Mouse (Mus musculus): Measurements from ENCODE around the gene 3100002H09Rik. TPM values are rescaled to one million over a fixed set of nuclear protein-coding genes. Genes with fewer than 3 reads are reported as not detected.

3100002H09Rik gene
- total and polyA plus RNA-seq, 2 experiments, result not detected

DNA sequence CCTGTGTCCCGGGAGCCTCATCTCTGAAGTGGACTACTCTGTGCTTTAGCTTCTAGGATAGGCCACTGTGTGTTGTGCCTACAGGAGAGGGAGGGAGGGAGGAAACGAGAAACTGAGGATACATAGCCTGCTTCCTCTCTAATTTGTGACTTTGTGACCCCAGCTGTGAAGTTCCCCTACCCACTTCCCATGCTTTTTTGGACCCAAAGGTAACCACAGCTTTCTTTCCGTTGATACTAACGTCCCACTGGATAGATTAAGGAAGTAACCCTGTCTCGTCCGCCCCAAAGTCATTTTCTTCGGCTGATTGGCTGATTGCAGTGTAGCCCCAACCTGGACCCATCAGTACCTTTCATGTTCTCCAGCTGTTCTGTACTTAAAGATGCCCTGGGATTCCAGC, 29.9 kb downstream of the 3100002H09Rik start:
- H3K27ac ChIP-seq (replicated peaks; ENCODE audit: insufficient read depth, low read depth, low read length), result no peak overlapping the region
- H3K79me2 ChIP-seq (ENCODE audit: control insufficient read depth, insufficient read depth, low read length), result no peaks in the 10 kb centered on the region
- no peak overlapping the region for H3K4me3 ChIP-seq (ENCODE audit: insufficient read depth, low read depth, low read length)
- 71% methylated on average over 7 of the region's 7 CpGs for WGBS
- TF ChIP-seq POLR2A (IDR thresholded peaks at IDR 0.05; ENCODE audit: extremely low read depth, insufficient read depth, low read length) (no peak), CTCF (IDR thresholded peaks at IDR 0.05; ENCODE audit: low read depth, low read length) (no peak)
- no peak overlapping the region for H3K9ac ChIP-seq (ENCODE audit: low read depth, low read length)
- no peaks in the 10 kb centered on the region for H3K27me3 ChIP-seq (ENCODE audit: control insufficient read depth, insufficient read depth, low read length)
- no peaks in the 10 kb centered on the region for H3K36me3 ChIP-seq (ENCODE audit: control insufficient read depth, insufficient read depth, low read length)
- no peaks in the 10 kb centered on the region for H3K4me1 ChIP-seq (ENCODE audit: control insufficient read depth, insufficient read depth, low read length)
- no peak for DNase-seq (ENCODE audit: extremely low read depth, low read depth, low spot score)

DNA sequence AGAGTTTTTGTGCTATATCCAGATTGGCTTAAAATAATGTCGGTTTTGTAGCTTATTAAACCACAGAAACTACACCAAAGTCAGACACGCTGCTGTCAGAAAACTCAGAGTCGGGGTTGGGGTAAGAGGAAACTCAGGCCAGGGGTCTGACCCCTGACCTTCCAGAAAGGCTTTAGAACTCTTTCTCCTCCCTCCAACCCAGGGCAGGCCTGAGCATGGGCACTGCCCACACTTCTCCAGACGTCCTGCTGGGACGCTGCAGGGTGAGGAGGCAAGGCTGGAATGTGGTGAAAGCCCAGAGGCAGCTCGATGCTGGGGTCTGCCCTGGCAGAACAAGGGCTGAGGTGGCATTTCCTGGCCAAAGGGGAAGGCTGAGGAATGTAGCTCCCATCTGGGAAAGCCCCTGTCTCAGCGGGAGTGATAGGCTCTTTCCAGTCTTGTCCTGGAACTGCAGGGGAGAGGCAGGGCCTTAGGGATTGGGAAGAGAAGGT, 34.6 kb downstream of the 3100002H09Rik start:
- no peak for DNase-seq (ENCODE audit: extremely low read depth, low read depth, low spot score)
- Histone ChIP-seq H3K79me2 (ENCODE audit: control insufficient read depth, insufficient read depth, low read length) (no peaks in the 10 kb centered on the region), H3K4me1 (ENCODE audit: control insufficient read depth, insufficient read depth, low read length) (no peaks in the 10 kb centered on the region), H3K27me3 (ENCODE audit: control insufficient read depth, insufficient read depth, low read length) (no peaks in the 10 kb centered on the region), H3K27ac (replicated peaks; ENCODE audit: insufficient read depth, low read depth, low read length) (no peak overlapping the region), H3K9ac (ENCODE audit: low read depth, low read length) (no peak overlapping the region), H3K36me3 (ENCODE audit: control insufficient read depth, insufficient read depth, low read length) (no peaks in the 10 kb centered on the region), H3K4me3 (ENCODE audit: insufficient read depth, low read depth, low read length) (no peak overlapping the region)
- TF ChIP-seq POLR2A (IDR thresholded peaks at IDR 0.05; ENCODE audit: extremely low read depth, insufficient read depth, low read length) (no peak), CTCF (IDR thresholded peaks at IDR 0.05; ENCODE audit: low read depth, low read length) (no peak)
- WGBS, result 15% methylated on average over 7 of the region's 7 CpGs

GRCm38 (mm10) chr4:124575269-124575954, 35.2 kb downstream of the 3100002H09Rik start:
- no peak for DNase-seq (ENCODE audit: extremely low read depth, low read depth, low spot score)
- Histone ChIP-seq H3K4me1 (ENCODE audit: control insufficient read depth, insufficient read depth, low read length) (no peaks in the 10 kb centered on the region), H3K27me3 (ENCODE audit: control insufficient read depth, insufficient read depth, low read length) (no peaks in the 10 kb centered on the region), H3K27ac (replicated peaks; ENCODE audit: insufficient read depth, low read depth, low read length) (no peak overlapping the region), H3K36me3 (ENCODE audit: control insufficient read depth, insufficient read depth, low read length) (no peaks in the 10 kb centered on the region), H3K79me2 (ENCODE audit: control insufficient read depth, insufficient read depth, low read length) (no peaks in the 10 kb centered on the region), H3K9ac (ENCODE audit: low read depth, low read length) (no peak overlapping the region), H3K4me3 (ENCODE audit: insufficient read depth, low read depth, low read length) (no peak overlapping the region)
- 3% methylated on average over 61 of the region's 61 CpGs for WGBS
- TF ChIP-seq CTCF (IDR thresholded peaks at IDR 0.05; ENCODE audit: low read depth, low read length), result no peak

DNA sequence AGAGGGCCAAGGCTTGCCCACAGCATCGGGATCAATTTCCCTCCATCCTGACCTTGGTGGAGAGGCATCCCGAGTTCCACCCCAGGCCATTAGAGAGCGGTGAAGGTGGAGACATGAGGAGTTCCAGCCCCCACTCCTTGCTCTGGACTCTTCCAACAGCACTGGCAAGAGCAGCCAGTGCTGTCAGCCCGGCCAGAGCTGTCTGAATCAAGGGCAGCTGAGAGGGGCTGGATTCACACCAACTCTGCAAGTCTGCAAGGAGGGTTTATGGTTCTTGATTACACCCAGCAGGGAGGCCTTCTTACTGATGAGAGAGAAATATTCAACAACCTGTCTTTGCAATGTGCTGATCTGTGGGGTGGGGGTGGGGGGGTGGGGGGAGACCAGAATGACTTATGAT, 37.0 kb downstream of the 3100002H09Rik start:
- no peak for DNase-seq (ENCODE audit: extremely low read depth, low read depth, low spot score)
- H3K27ac ChIP-seq (replicated peaks; ENCODE audit: insufficient read depth, low read depth, low read length), result no peak overlapping the region
- H3K9ac ChIP-seq (ENCODE audit: low read depth, low read length), result no peak overlapping the region
- no peaks in the 10 kb centered on the region for H3K79me2 ChIP-seq (ENCODE audit: control insufficient read depth, insufficient read depth, low read length)
- H3K4me3 ChIP-seq (ENCODE audit: insufficient read depth, low read depth, low read length), result no peak overlapping the region
- TF ChIP-seq CTCF (IDR thresholded peaks at IDR 0.05; ENCODE audit: low read depth, low read length) (no peak), POLR2A (IDR thresholded peaks at IDR 0.05; ENCODE audit: extremely low read depth, insufficient read depth, low read length) (no peak)
- H3K4me1 ChIP-seq (ENCODE audit: control insufficient read depth, insufficient read depth, low read length), result no peaks in the 10 kb centered on the region
- 48% methylated on average over 4 of the region's 4 CpGs for WGBS
- H3K36me3 ChIP-seq (ENCODE audit: control insufficient read depth, insufficient read depth, low read length), result no peaks in the 10 kb centered on the region
- no peaks in the 10 kb centered on the region for H3K27me3 ChIP-seq (ENCODE audit: control insufficient read depth, insufficient read depth, low read length)

- no peak for TF ChIP-seq POLR2A (IDR thresholded peaks at IDR 0.05; ENCODE audit: extremely low read depth, insufficient read depth, low read length)
- no peak for TF ChIP-seq CTCF (IDR thresholded peaks at IDR 0.05; ENCODE audit: low read depth, low read length)
- Histone ChIP-seq H3K27me3 (ENCODE audit: control insufficient read depth, insufficient read depth, low read length) (no peaks in the 10 kb centered on the region), H3K4me1 (ENCODE audit: control insufficient read depth, insufficient read depth, low read length) (no peaks in the 10 kb centered on the region), H3K27ac (replicated peaks; ENCODE audit: insufficient read depth, low read depth, low read length) (no peak overlapping the region), H3K36me3 (ENCODE audit: control insufficient read depth, insufficient read depth, low read length) (no peaks in the 10 kb centered on the region), H3K4me3 (ENCODE audit: insufficient read depth, low read depth, low read length) (no peak overlapping the region), H3K9ac (ENCODE audit: low read depth, low read length) (no peak overlapping the region), H3K79me2 (ENCODE audit: control insufficient read depth, insufficient read depth, low read length) (no peaks in the 10 kb centered on the region)
- DNase-seq (ENCODE audit: extremely low read depth, low read depth, low spot score), result no peak
- 76% methylated on average over 9 of the region's 9 CpGs for WGBS
Observed at GRCm38 (mm10) chr4:124570977-124571376, 39.6 kb downstream of the 3100002H09Rik start.

DNA sequence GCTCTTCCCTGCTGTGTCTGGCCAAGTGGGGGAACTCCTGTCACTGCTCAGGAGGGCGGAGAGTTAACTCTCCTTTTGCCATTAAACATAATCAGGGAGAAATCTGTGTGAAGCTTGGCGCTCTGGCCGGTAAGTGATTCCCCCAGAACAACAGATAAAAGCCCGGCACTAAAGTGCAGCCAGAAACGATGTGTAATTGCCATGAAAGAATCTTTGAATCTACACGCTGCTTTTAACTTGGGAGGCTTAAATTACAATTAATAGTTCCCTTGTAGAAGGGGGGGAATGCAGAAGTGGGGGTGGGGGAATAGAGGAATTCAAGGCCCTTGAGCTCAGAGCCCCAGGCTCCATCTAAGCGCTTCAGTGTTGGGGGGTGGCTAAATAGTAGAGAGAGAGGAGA, 40.9 kb downstream of the 3100002H09Rik start:
- no peak overlapping the region for H3K9ac ChIP-seq (ENCODE audit: low read depth, low read length)
- no peaks in the 10 kb centered on the region for H3K27me3 ChIP-seq (ENCODE audit: control insufficient read depth, insufficient read depth, low read length)
- H3K36me3 ChIP-seq (ENCODE audit: control insufficient read depth, insufficient read depth, low read length), result no peaks in the 10 kb centered on the region
- no peaks in the 10 kb centered on the region for H3K79me2 ChIP-seq (ENCODE audit: control insufficient read depth, insufficient read depth, low read length)
- no peak for DNase-seq (ENCODE audit: extremely low read depth, low read depth, low spot score)
- H3K4me1 ChIP-seq (ENCODE audit: control insufficient read depth, insufficient read depth, low read length), result no peaks in the 10 kb centered on the region
- no peak overlapping the region for H3K27ac ChIP-seq (replicated peaks; ENCODE audit: insufficient read depth, low read depth, low read length)
- WGBS, result 48% methylated on average over 7 of the region's 7 CpGs
- H3K4me3 ChIP-seq (ENCODE audit: insufficient read depth, low read depth, low read length), result no peak overlapping the region
- TF ChIP-seq CTCF (IDR thresholded peaks at IDR 0.05; ENCODE audit: low read depth, low read length), result no peak
- no peak for TF ChIP-seq POLR2A (IDR thresholded peaks at IDR 0.05; ENCODE audit: extremely low read depth, insufficient read depth, low read length)
